Mouse (Mus musculus) heart, embryonic 11.5 days (tissue): Measurements from ENCODE around the gene Dusp1. TPM values are rescaled to one million over a fixed set of nuclear protein-coding genes. Genes with fewer than 3 reads are reported as not detected.
A peak's percentile ranks its signal among the peaks of the same experiment; 100 is the strongest.

ENCODE experiments used
- ATAC-seq: fragments of 200-750 bp; cut with Nextera tagmentation; replicated peaks from 2 replicates; pipeline ENCODE4 v1.8.0; 2017; ENCODE audit warnings: moderate library complexity; ENCODE audit not compliant: insufficient number of reproducible peaks, low FRiP score, low TSS enrichment
- H3K27ac ChIP-seq: fragments of 300-500 bp; sonication (generic); 2 replicates; pipeline ENCODE4 v1.5.1; 2014; ENCODE audit warnings: mild to moderate bottlenecking, low read depth, low read length
- H3K27me3 ChIP-seq: fragments of 300-500 bp; sonication (generic); 2 replicates; pipeline ENCODE4 v1.6.1; 2014; ENCODE audit warnings: mild to moderate bottlenecking, low read length, mixed read lengths; ENCODE audit not compliant: control insufficient read depth, insufficient read depth
- H3K36me3 ChIP-seq: fragments of 300-500 bp; sonication (generic); 2 replicates; pipeline ENCODE4 v1.6.1; 2014; ENCODE audit warnings: mild to moderate bottlenecking, low read length, moderate library complexity, mixed read lengths; ENCODE audit not compliant: control insufficient read depth, insufficient read depth
- H3K4me1 ChIP-seq: fragments of 300-500 bp; sonication (generic); 2 replicates; pipeline ENCODE4 v1.6.1; 2014; ENCODE audit warnings: low read length; ENCODE audit not compliant: control insufficient read depth, insufficient read depth
- H3K4me2 ChIP-seq: fragments of 300-500 bp; sonication (generic); 2 replicates; pipeline ENCODE4 v1.6.1; 2014; ENCODE audit warnings: mild to moderate bottlenecking, moderate library complexity
- H3K4me3 ChIP-seq: fragments of 300-500 bp; sonication (generic); 2 replicates; pipeline ENCODE4 v1.5.1; 2014; ENCODE audit warnings: low read depth, low read length
- H3K9ac ChIP-seq: fragments of 300-500 bp; sonication (generic); 2 replicates; pipeline ENCODE4 v1.6.1; 2014; ENCODE audit warnings: mild to moderate bottlenecking, low read depth, low read length, moderate library complexity
- H3K9me3 ChIP-seq: fragments of 300-500 bp; sonication (generic); replicated peaks from 2 replicates; pipeline ENCODE4 v1.6.1; 2016; ENCODE audit warnings: low read length; ENCODE audit not compliant: control insufficient read depth
- WGBS: fragments of 180-500 bp; shearing (Covaris S2); extraction: QIAGEN DNeasy Blood & Tissue Kit; methylation state at CpG from one replicate; pipeline ENCODE4 v1.1.7; 2014; ENCODE audit not compliant: insufficient replicate concordance; 5-methylcytosine and 5-hydroxymethylcytosine counted together
- polyA plus RNA-seq: library from polyadenylated mRNA; unstranded; fragments of >200 nt; fragmentation: Nextera tagmentation; extraction: Ambion mirVana; gene quantifications from 2 replicates; pipeline ENCODE4 v1.2.1, GENCODE M21; 2014

Dusp1 gene
- polyA plus RNA-seq, 1 experiment from 2014 or later = 30.0 TPM

GRCm38 (mm10) chr17:26503981-26504671 is 57.8 kb downstream of the Dusp1 start:
- no peak for ATAC-seq
- H3K4me3 ChIP-seq = 0 out of 2 replicates have a peak overlapping the region, but pooled peaks have one; percentile 1
- no peaks in the 10 kb centered on the region for H3K27me3 ChIP-seq
- 28% methylated on average over 11 of the region's 11 CpGs for WGBS
- peaks cover 42% of the 10 kb centered on the region for H3K4me1 ChIP-seq
- H3K27ac ChIP-seq = peak overlapping the region; percentile 87
- H3K9me3 ChIP-seq = no peaks in the 10 kb centered on the region
- H3K4me2 ChIP-seq = peak overlapping the region; percentile 53
- H3K9ac ChIP-seq = peak overlapping the region; percentile 52
- no peaks in the 10 kb centered on the region for H3K36me3 ChIP-seq

- H3K9me3 ChIP-seq = no peaks in the 10 kb centered on the region
- no peak; the same call in 1 of the 2 replicates for ATAC-seq
- no peaks in the 10 kb centered on the region for H3K36me3 ChIP-seq
- peak overlapping the region; percentile 52; the same call in 1 of the 2 replicates for H3K9ac ChIP-seq
- H3K4me2 ChIP-seq = peak overlapping the region; percentile 53
- H3K27me3 ChIP-seq = no peaks in the 10 kb centered on the region
- WGBS = 3% methylated on average over 20 of the region's 20 CpGs
- H3K27ac ChIP-seq = peak overlapping the region; percentile 87
- peak overlapping the region; percentile 1 for H3K4me3 ChIP-seq
- H3K4me1 ChIP-seq = peaks cover 42% of the 10 kb centered on the region
These were observed 58.9 kb downstream of the Dusp1 start for GRCm38 (mm10) chr17:26502808-26503671.

- H3K36me3 ChIP-seq = no peaks in the 10 kb centered on the region
- no peak overlapping the region for H3K4me2 ChIP-seq
- 89% methylated on average over 5 of the region's 5 CpGs for WGBS
- H3K9me3 ChIP-seq = no peaks in the 10 kb centered on the region
- no peak overlapping the region for H3K9ac ChIP-seq
- no peak for ATAC-seq
- no peaks in the 10 kb centered on the region for H3K27me3 ChIP-seq
- peaks cover 40% of the 10 kb centered on the region for H3K4me1 ChIP-seq
- no peak overlapping the region for H3K4me3 ChIP-seq
- no peak overlapping the region for H3K27ac ChIP-seq
These were observed 60.1 kb downstream of the Dusp1 start for GRCm38 (mm10) chr17:26501826-26502225.

GRCm38 (mm10) chr17:26498626-26499025 is 63.3 kb downstream of the Dusp1 start:
- no peak for ATAC-seq
- Histone ChIP-seq H3K4me1 (peaks cover 14% of the 10 kb centered on the region), H3K4me3 (no peak overlapping the region), H3K27me3 (no peaks in the 10 kb centered on the region), H3K9ac (no peak overlapping the region), H3K36me3 (no peaks in the 10 kb centered on the region), H3K9me3 (no peaks in the 10 kb centered on the region), H3K4me2 (no peak overlapping the region), H3K27ac (no peak overlapping the region)
- 28% methylated on average over 1 of the region's 1 CpGs for WGBS

- H3K4me1 ChIP-seq = peaks cover 3% of the 10 kb centered on the region; the same call in 1 of the 2 replicates
- no peak for ATAC-seq
- no peak overlapping the region for H3K27ac ChIP-seq
- H3K4me2 ChIP-seq = no peak overlapping the region
- H3K27me3 ChIP-seq = no peaks in the 10 kb centered on the region
- H3K9me3 ChIP-seq = peaks cover 3% of the 10 kb centered on the region; the same call in 1 of the 2 replicates
- no peak overlapping the region for H3K4me3 ChIP-seq
- WGBS = 52% methylated on average over 5 of the region's 5 CpGs
- H3K36me3 ChIP-seq = no peaks in the 10 kb centered on the region
- H3K9ac ChIP-seq = no peak overlapping the region
These were observed 64.5 kb downstream of the Dusp1 start for GRCm38 (mm10) chr17:26497416-26497923.

- 74% methylated on average over 4 of the region's 4 CpGs for WGBS
These were observed 67.1 kb downstream of the Dusp1 start for GRCm38 (mm10) chr17:26494642-26495468.

GRCm38 (mm10) chr17:26492246-26492645 is 69.7 kb downstream of the Dusp1 start:
- ATAC-seq = no peak
- no peak overlapping the region for H3K4me3 ChIP-seq
- no peak overlapping the region for H3K27ac ChIP-seq
- H3K9ac ChIP-seq = no peak overlapping the region
- peaks cover 20% of the 10 kb centered on the region for H3K4me1 ChIP-seq
- peaks cover 3% of the 10 kb centered on the region; the same call in 1 of the 2 replicates for H3K9me3 ChIP-seq
- H3K27me3 ChIP-seq = no peaks in the 10 kb centered on the region
- 91% methylated on average over 3 of the region's 3 CpGs for WGBS
- H3K36me3 ChIP-seq = no peaks in the 10 kb centered on the region
- H3K4me2 ChIP-seq = no peak overlapping the region

More at GRCm38 (mm10) chr17:26494642-26495468, 67.1 kb downstream of the Dusp1 start:
- H3K36me3 ChIP-seq = no peaks in the 10 kb centered on the region
- no peak overlapping the region for H3K9ac ChIP-seq
- peaks cover 3% of the 10 kb centered on the region; the same call in 1 of the 2 replicates for H3K9me3 ChIP-seq
- H3K27me3 ChIP-seq = no peaks in the 10 kb centered on the region
- H3K27ac ChIP-seq = no peak overlapping the region
- H3K4me2 ChIP-seq = no peak overlapping the region
- no peak overlapping the region for H3K4me3 ChIP-seq
- peaks cover 11% of the 10 kb centered on the region; the same call in 1 of the 2 replicates for H3K4me1 ChIP-seq
- no peak for ATAC-seq

- H3K4me1 ChIP-seq = peaks cover 20% of the 10 kb centered on the region
- 23% methylated on average over 2 of the region's 2 CpGs for WGBS
- H3K9ac ChIP-seq = no peak overlapping the region
- H3K4me2 ChIP-seq = no peak overlapping the region
- peak overlapping the region; percentile 64 for H3K27ac ChIP-seq
- peaks cover 3% of the 10 kb centered on the region; the same call in 1 of the 2 replicates for H3K9me3 ChIP-seq
- 0 out of 2 replicates have a peak, but pooled peaks have one; percentile 14 for ATAC-seq
- no peaks in the 10 kb centered on the region for H3K27me3 ChIP-seq
- no peak overlapping the region for H3K4me3 ChIP-seq
- H3K36me3 ChIP-seq = no peaks in the 10 kb centered on the region
These were observed 71.0 kb downstream of the Dusp1 start for GRCm38 (mm10) chr17:26490910-26491309.
